Comparison of ENCODE assay signal across 29 mouse cellular contexts in the genomic region with DNA sequence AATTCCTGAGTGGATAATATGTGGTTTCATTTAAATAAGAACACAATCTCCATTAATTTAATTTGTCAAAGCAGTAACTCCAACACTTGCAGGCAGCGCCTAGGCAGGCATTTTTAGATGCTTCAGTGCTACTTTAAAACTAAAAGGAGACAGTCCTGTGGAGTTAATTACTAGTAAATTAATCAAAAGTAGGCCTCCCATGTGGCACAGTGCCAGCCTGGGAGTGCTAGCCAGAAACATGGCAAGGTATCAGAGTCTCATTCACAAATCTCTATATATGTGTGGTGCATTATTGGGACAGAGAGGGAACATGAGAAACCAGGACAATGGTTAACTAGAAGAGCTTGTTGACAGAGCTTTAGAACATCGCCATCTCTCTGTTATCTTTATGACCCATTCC. TPM values are rescaled to one million over a fixed set of nuclear protein-coding genes. Genes with fewer than 3 reads are reported as not detected.
DNase-seq lines count a peak whose midpoint lies in the region; ATAC-seq and TF ChIP-seq lines count a peak whose summit lies in the region.
"Had no signal": no experiment of that assay in that cellular context is flagged by ENCODE, and none has a peak within 500 bp of the region (broad histone marks: within the 10 kb centered on the region; RNA-seq: fewer than 3 reads in every experiment).

No protein-coding gene starts in this region.

- TF ChIP-seq EP300 in liver, postnatal 0 days (IDR thresholded peaks at IDR 0.05; ENCODE audit: low read depth): no peak

- ATAC-seq in heart, embryonic 12.5 days (ENCODE audit: insufficient number of reproducible peaks, low FRiP score): no peak
- ATAC-seq in liver, postnatal 0 days: peak; percentile 47; the same call in 1 of the 2 replicates
- no peak for ATAC-seq in liver, embryonic 12.5 days

- H3K9me3 ChIP-seq in heart, embryonic 12.5 days (replicated peaks): no peaks in the 10 kb centered on the region
- H3K9me3 ChIP-seq in liver, postnatal 0 days (ENCODE audit: low read length): no peaks in the 10 kb centered on the region
- H3K9me3 ChIP-seq in liver, embryonic 12.5 days (replicated peaks): no peaks in the 10 kb centered on the region
- H3K9me3 ChIP-seq: G1E; heart, embryonic 13.5 days; hindbrain, embryonic 15.5 days; limb, embryonic 10.5 days; limb, embryonic 15.5 days; liver, embryonic 15.5 days; midbrain, embryonic 12.5 days; neural tube, embryonic 15.5 days had no signal

- H3K4me3 ChIP-seq in heart, embryonic 12.5 days: no peak overlapping the region
- no peak overlapping the region for H3K4me3 ChIP-seq in liver, postnatal 0 days (ENCODE audit: low read depth, low read length)
- no peak overlapping the region for H3K4me3 ChIP-seq in liver, embryonic 12.5 days
- H3K4me3 ChIP-seq: erythroblast, embryonic 14.5 days; gastrocnemius, adult 2 months; heart, adult 2 months; heart, embryonic 13.5 days; hindbrain, embryonic 15.5 days; limb, embryonic 10.5 days; limb, embryonic 15.5 days; liver, embryonic 15.5 days; midbrain, embryonic 12.5 days; neural tube, embryonic 15.5 days had no signal

- H3K9ac ChIP-seq in heart, embryonic 12.5 days: no peak overlapping the region
- H3K9ac ChIP-seq in liver, postnatal 0 days (replicated peaks): no peak overlapping the region
- no peak overlapping the region for H3K9ac ChIP-seq in liver, embryonic 12.5 days
- H3K9ac ChIP-seq: heart, embryonic 13.5 days; hindbrain, embryonic 15.5 days; limb, embryonic 15.5 days; liver, embryonic 15.5 days; midbrain, embryonic 12.5 days; neural tube, embryonic 15.5 days had no signal

- no peaks in the 10 kb centered on the region for H3K36me3 ChIP-seq in heart, embryonic 12.5 days
- H3K36me3 ChIP-seq in liver, postnatal 0 days (replicated peaks; ENCODE audit: insufficient read depth, low read length): no peaks in the 10 kb centered on the region
- H3K36me3 ChIP-seq in liver, embryonic 12.5 days: no peaks in the 10 kb centered on the region
- H3K36me3 ChIP-seq: G1E; heart, embryonic 13.5 days; hindbrain, embryonic 15.5 days; limb, embryonic 10.5 days; limb, embryonic 15.5 days; liver, embryonic 15.5 days; midbrain, embryonic 12.5 days; neural tube, embryonic 15.5 days had no signal

- no peak overlapping the region for H3K4me2 ChIP-seq in heart, embryonic 12.5 days
- no peak overlapping the region for H3K4me2 ChIP-seq in liver, postnatal 0 days (ENCODE audit: low read depth, low read length)
- no peak overlapping the region for H3K4me2 ChIP-seq in liver, embryonic 12.5 days
- H3K4me2 ChIP-seq: heart, embryonic 13.5 days; hindbrain, embryonic 15.5 days; limb, embryonic 15.5 days; liver, embryonic 15.5 days; midbrain, embryonic 12.5 days; neural tube, embryonic 15.5 days had no signal

- peaks cover 23% of the 10 kb centered on the region for H3K4me1 ChIP-seq in heart, embryonic 12.5 days (replicated peaks)
- H3K4me1 ChIP-seq in liver, postnatal 0 days (ENCODE audit: insufficient read depth): peaks cover 14% of the 10 kb centered on the region
- H3K4me1 ChIP-seq in liver, embryonic 12.5 days: peaks cover 10% of the 10 kb centered on the region

- peaks cover 64% of the 10 kb centered on the region for H3K27me3 ChIP-seq in heart, embryonic 12.5 days (replicated peaks)
- peaks cover 28% of the 10 kb centered on the region for H3K27me3 ChIP-seq in liver, postnatal 0 days (ENCODE audit: insufficient read depth, low read length)
- H3K27me3 ChIP-seq in liver, embryonic 12.5 days (replicated peaks): peaks cover 61% of the 10 kb centered on the region

- peak; percentile 3 to 6 for DNase-seq in cerebellum, adult 18-20 months
- no peak for DNase-seq in cerebellum, adult 11-12 months
- DNase-seq in heart, adult 11 months: peak; percentile 34
- peak; percentile 35 for DNase-seq in liver, postnatal 0 days
- DNase-seq in right cerebral cortex, postnatal 14 days: peak; percentile 24
- DNase-seq in right cerebral cortex, adult 18-20 months: no peak
- DNase-seq: adrenal gland, adult 8-10 months; cerebellum, adult 9-10 months; gastrocnemius, adult 2 months; gastrocnemius, postnatal 36 days; heart, adult 2 months; heart, postnatal 10 days; kidney, adult 18-20 months; kidney, postnatal 36 days; lung, postnatal 36 days; thymus, adult 18-20 months; thymus, postnatal 36 days had no signal

- H3K27ac ChIP-seq in heart, embryonic 12.5 days (ENCODE audit: poor library complexity, severe bottlenecking): no peak overlapping the region
- H3K27ac ChIP-seq in liver, postnatal 0 days (ENCODE audit: low read depth): no peak overlapping the region
- no peak overlapping the region for H3K27ac ChIP-seq in liver, embryonic 12.5 days
- H3K27ac ChIP-seq: gastrocnemius, adult 2 months; heart, adult 2 months; heart, embryonic 13.5 days; hindbrain, embryonic 15.5 days; limb, embryonic 10.5 days; limb, embryonic 15.5 days; liver, embryonic 15.5 days; midbrain, embryonic 12.5 days; neural tube, embryonic 15.5 days; stomach, postnatal 0 days had no signal

- WGBS in heart, embryonic 12.5 days: 76% methylated on average over 2 of the region's 2 CpGs
- 67% methylated on average over 2 of the region's 2 CpGs for WGBS in liver, postnatal 0 days (ENCODE audit: insufficient replicate concordance)
- 57% methylated on average over 2 of the region's 2 CpGs for WGBS in liver, embryonic 12.5 days (ENCODE audit: insufficient replicate concordance)

- TF ChIP-seq CTCF in liver, postnatal 0 days (IDR thresholded peaks at IDR 0.05; ENCODE audit: low read depth): no peak

RNA-seq across cellular contexts. Expression of a gene that starts 4.3 kb away (rescaled TPM):
- 1.1 TPM in 1 of 2 replicates, not detected in the other for polyA plus RNA-seq in heart, embryonic 12.5 days (2016; fragmentation: Nextera tagmentation; extraction: Ambion mirVana)
- polyA plus RNA-seq in liver, postnatal 0 days (2015; fragmentation: Nextera tagmentation; extraction: Ambion mirVana): 0.18 and 0.30 TPM in 2 replicates
- 0.20 and 0.35 TPM in 2 replicates for polyA plus RNA-seq in liver, embryonic 12.5 days (2016; fragmentation: Nextera tagmentation; extraction: Ambion mirVana)
- polyA plus RNA-seq: erythroblast, embryonic 14.5 days; G1E had no signal

Comparison
In these comparisons a context has a peak if more than half of its experiments do, and no peak if none do; other contexts are left out.
1. DNase-seq: peak in cerebellum, adult 18-20 months (2 of 2), heart, adult 11 months (single experiment), liver, postnatal 0 days (single experiment) and right cerebral cortex, postnatal 14 days (single experiment); none in cerebellum, adult 11-12 months (single experiment) and right cerebral cortex, adult 18-20 months (single experiment).